Mouse (Mus musculus) adipocyte (in vitro differentiated cells): ENCODE data around the gene Nrxn1.
"Not testable (repeated sequence)": the region's sequence is repeated elsewhere in the genome, so short reads cannot be mapped to it uniquely, and the experiment has no call there.

Experiments used
- DNase-seq: peaks from one replicate; pipeline ENCODE4 v3.0.0-alpha.2; 2016; ENCODE audit warnings: low spot score

Gene Nrxn1

GRCm38 (mm10) chr17:90569877-90570276, 523.0 kb downstream of the Nrxn1 start:
- DNase-seq, result no peak

GRCm38 (mm10) chr17:90565186-90565585, 527.7 kb downstream of the Nrxn1 start:
- no peak for DNase-seq

GRCm38 (mm10) chr17:90556376-90556775, 536.5 kb downstream of the Nrxn1 start:
- DNase-seq, result no peak

GRCm38 (mm10) chr17:90550415-90550814, 542.5 kb downstream of the Nrxn1 start:
- no peak for DNase-seq

GRCm38 (mm10) chr17:90546806-90547205, 546.1 kb downstream of the Nrxn1 start:
- no peak for DNase-seq

- no peak for DNase-seq
These were observed 548.1 kb downstream of the Nrxn1 start for GRCm38 (mm10) chr17:90544639-90545259.

GRCm38 (mm10) chr17:90543986-90544638, 548.8 kb downstream of the Nrxn1 start:
- no peak for DNase-seq

GRCm38 (mm10) chr17:90531443-90531842, 561.4 kb downstream of the Nrxn1 start:
- no peak for DNase-seq

GRCm38 (mm10) chr17:90506026-90506425, 586.8 kb downstream of the Nrxn1 start:
- no peak for DNase-seq

GRCm38 (mm10) chr17:90503999-90504398, 588.9 kb downstream of the Nrxn1 start:
- not testable (repeated sequence) for DNase-seq

- DNase-seq, result peak; percentile 59
These were observed 591.7 kb downstream of the Nrxn1 start for GRCm38 (mm10) chr17:90501023-90501675.

GRCm38 (mm10) chr17:90479531-90480250, 613.2 kb downstream of the Nrxn1 start:
- DNase-seq, result no peak

- no peak for DNase-seq
These were observed 636.1 kb downstream of the Nrxn1 start for GRCm38 (mm10) chr17:90456748-90457147.

GRCm38 (mm10) chr17:90455904-90456303, 637.0 kb downstream of the Nrxn1 start:
- no peak for DNase-seq

GRCm38 (mm10) chr17:90455409-90455775, 637.5 kb downstream of the Nrxn1 start:
- no peak for DNase-seq

GRCm38 (mm10) chr17:90454738-90455408, 638.0 kb downstream of the Nrxn1 start:
- DNase-seq, result no peak

- no peak for DNase-seq
These were observed 638.5 kb downstream of the Nrxn1 start for GRCm38 (mm10) chr17:90454356-90454737.

GRCm38 (mm10) chr17:90453280-90453679, 639.6 kb downstream of the Nrxn1 start:
- DNase-seq, result no peak

GRCm38 (mm10) chr17:90452770-90453169, 640.1 kb downstream of the Nrxn1 start:
- DNase-seq, result no peak

- no peak for DNase-seq
These were observed 641.5 kb downstream of the Nrxn1 start for GRCm38 (mm10) chr17:90451384-90451783.

- no peak for DNase-seq
These were observed 649.8 kb downstream of the Nrxn1 start for GRCm38 (mm10) chr17:90443067-90443466.

- DNase-seq, result no peak
These were observed 657.0 kb downstream of the Nrxn1 start for GRCm38 (mm10) chr17:90435836-90436235.
